ENCODE assay signal across 9 mouse cellular contexts in genomic region chr15:13181014-13181413, GRCm38 (mm10). TPM values are rescaled to one million over a fixed set of nuclear protein-coding genes. Genes with fewer than 3 reads are reported as not detected.
A peak's percentile ranks its signal among the peaks of the same experiment; 100 is the strongest.
DNase-seq lines count a peak whose midpoint lies in the region; ATAC-seq and TF ChIP-seq lines count a peak whose summit lies in the region.
"Had no signal": no experiment of that assay in that cellular context is flagged by ENCODE, and none has a peak within 500 bp of the region (broad histone marks: within the 10 kb centered on the region; RNA-seq: fewer than 3 reads in every experiment).

No protein-coding gene starts in this region.

- H3K9ac ChIP-seq in kidney, embryonic 15.5 days = no peak overlapping the region

- H3K4me1 ChIP-seq in kidney, adult 2 months (ENCODE audit: control insufficient read depth, insufficient read depth, low read length) = no peaks in the 10 kb centered on the region
- peaks cover 2% of the 10 kb centered on the region; the same call in 1 of the 2 replicates for H3K4me1 ChIP-seq in kidney, embryonic 15.5 days

- peak; percentile 35 for DNase-seq in adrenal gland, postnatal 10 days
- no peak for DNase-seq in adrenal gland, postnatal 4 days (ENCODE audit: low spot score in 2 of 2)
- DNase-seq in kidney, adult 2 months = peak; percentile 20
- DNase-seq in 416B (ENCODE audit: low read depth) = peak; percentile 25
- DNase-seq in embryo, embryonic 10 days (ENCODE audit: low spot score) = peak; percentile 54
- no peak for DNase-seq in right cerebral cortex, postnatal 14 days

- H3K4me3 ChIP-seq in kidney, adult 2 months (ENCODE audit: insufficient read depth, low read depth, low read length) = no peak overlapping the region
- no peak overlapping the region for H3K4me3 ChIP-seq in kidney, embryonic 15.5 days (replicated peaks)

- TF ChIP-seq CTCF in kidney, adult 2 months (conservative IDR thresholded peaks at IDR 0.05; ENCODE audit: insufficient read depth, insufficient read length, low read depth, low read length) = peak; percentile 31

- H3K9me3 ChIP-seq in kidney, embryonic 15.5 days (replicated peaks) = no peaks in the 10 kb centered on the region

- TF ChIP-seq POLR2A in kidney, adult 2 months (IDR thresholded peaks at IDR 0.05; ENCODE audit: low read depth, low read length) = no peak

- H3K4me2 ChIP-seq in kidney, embryonic 15.5 days = no peak overlapping the region

- WGBS in kidney, adult 2 months = 20% methylated on average over 4 of the region's 4 CpGs
- WGBS in kidney, embryonic 15.5 days = 54% methylated on average over 4 of the region's 4 CpGs

- H3K27ac ChIP-seq in kidney, adult 2 months (ENCODE audit: insufficient read depth, low read depth, low read length) = no peak overlapping the region
- no peak overlapping the region for H3K27ac ChIP-seq in kidney, embryonic 15.5 days

- no peaks in the 10 kb centered on the region for H3K27me3 ChIP-seq in kidney, adult 2 months (replicated peaks; ENCODE audit: control insufficient read depth, insufficient read depth, low read length)
- H3K27me3 ChIP-seq in kidney, embryonic 15.5 days = peaks cover 3% of the 10 kb centered on the region

- no peaks in the 10 kb centered on the region for H3K36me3 ChIP-seq in kidney, adult 2 months (ENCODE audit: control insufficient read depth, insufficient read depth, low read length)
- H3K36me3 ChIP-seq in kidney, embryonic 15.5 days = no peaks in the 10 kb centered on the region

- no peak for ATAC-seq in kidney, embryonic 15.5 days (replicated peaks; ENCODE audit: low FRiP score)
- ATAC-seq in erythroid progenitor cell, adult 5-6 weeks (replicated peaks; ENCODE audit: low FRiP score, poor library complexity, severe bottlenecking) = no peak

RNA-seq across cellular contexts. Expression of gene Cdh6, which starts 7.5 kb away (rescaled TPM):
- total RNA-seq in adrenal gland, postnatal 10 days (2021) = 10 to 100 TPM; 14.5 to 21.4 TPM
- 10 to 100 TPM; 25.1 to 35.3 TPM for total RNA-seq in adrenal gland, postnatal 4 days (2021)
- polyA plus RNA-seq in kidney, adult 2 months (2012; rRNA removed) = 1.8 TPM in 2 replicates
- 31.2 and 32.2 TPM in 2 replicates for polyA plus RNA-seq in kidney, embryonic 15.5 days (2015; fragmentation: Nextera tagmentation; extraction: Ambion mirVana)
- not detected in 2 replicates for total RNA-seq in erythroid progenitor cell, adult 5-6 weeks (2015; ENCODE audit: low replicate concordance)
- total RNA-seq in erythroid progenitor cell, adult 5-6 weeks (2017; ENCODE audit: low replicate concordance) = not detected in 2 replicates
- total RNA-seq: hematopoietic stem cell, adult 5-6 weeks had no signal

Comparison
In these comparisons a context has a peak if more than half of its experiments do, and no peak if none do; other contexts are left out.
1. DNase-seq: peak in adrenal gland, postnatal 10 days (single experiment), kidney, adult 2 months (single experiment), 416B (single experiment) and embryo, embryonic 10 days (single experiment); none in adrenal gland, postnatal 4 days (0 of 2) and right cerebral cortex, postnatal 14 days (single experiment).
2. RNA of gene Cdh6, which starts 7.5 kb away (total RNA-seq): 25.1 to 35.3 TPM in adrenal gland, postnatal 4 days and 14.5 to 21.4 TPM in adrenal gland, postnatal 10 days; not detected in erythroid progenitor cell, adult 5-6 weeks; every median in the first group is over 10 times any median in the second.